Mouse (Mus musculus): ENCODE data around the gene Kpna7.

Gene Kpna7

GRCm38 (mm10) chr5:145014278-145014677 lies 69.6 kb downstream of the Kpna7 start:
- DNase-seq, result no peak

GRCm38 (mm10) chr5:145008878-145009659 lies 74.8 kb downstream of the Kpna7 start:
- DNase-seq, result no peak

GRCm38 (mm10) chr5:145005596-145005995 lies 78.2 kb downstream of the Kpna7 start:
- no peak for DNase-seq

- no peak for DNase-seq
These were observed 79.3 kb downstream of the Kpna7 start for GRCm38 (mm10) chr5:145004495-145004894.

GRCm38 (mm10) chr5:145003362-145003761 lies 80.5 kb downstream of the Kpna7 start:
- DNase-seq, result no peak

- peak; percentile 42 for DNase-seq
These were observed 85.3 kb downstream of the Kpna7 start for GRCm38 (mm10) chr5:144998491-144998890.

- no peak for DNase-seq
These were observed 93.3 kb downstream of the Kpna7 start for GRCm38 (mm10) chr5:144990481-144990880.

GRCm38 (mm10) chr5:144990051-144990450 lies 93.8 kb downstream of the Kpna7 start:
- DNase-seq, result peak; percentile 7

GRCm38 (mm10) chr5:144989061-144989405 lies 94.8 kb downstream of the Kpna7 start:
- no peak for DNase-seq

- peak; percentile 77 for DNase-seq
These were observed 95.3 kb downstream of the Kpna7 start for GRCm38 (mm10) chr5:144988340-144989060.

GRCm38 (mm10) chr5:144987561-144987960 lies 96.3 kb downstream of the Kpna7 start:
- DNase-seq, result no peak

GRCm38 (mm10) chr5:144984839-144985238 lies 99.0 kb downstream of the Kpna7 start:
- DNase-seq, result no peak

GRCm38 (mm10) chr5:144983227-144983626 lies 100.6 kb downstream of the Kpna7 start:
- DNase-seq, result no peak

GRCm38 (mm10) chr5:144979110-144979509 lies 104.7 kb downstream of the Kpna7 start:
- DNase-seq, result no peak

GRCm38 (mm10) chr5:144978533-144979107 lies 105.2 kb downstream of the Kpna7 start:
- DNase-seq, result no peak

GRCm38 (mm10) chr5:144971266-144971665 lies 112.6 kb downstream of the Kpna7 start:
- no peak for DNase-seq

GRCm38 (mm10) chr5:144965639-144966351 lies 118.0 kb downstream of the Kpna7 start, which contains the start of gene Smurf1:
Gene Smurf1, minus strand, starts transcription at chr5:144965847.
- DNase-seq, result peak; percentile 96

- DNase-seq, result peak; percentile 95
These were observed 118.8 kb downstream of the Kpna7 start for GRCm38 (mm10) chr5:144964872-144965638.

GRCm38 (mm10) chr5:144964465-144964864 lies 119.4 kb downstream of the Kpna7 start:
- no peak for DNase-seq

GRCm38 (mm10) chr5:144963817-144964261 lies 120.0 kb downstream of the Kpna7 start:
- peak; percentile 64 for DNase-seq

GRCm38 (mm10) chr5:144963401-144963800 lies 120.4 kb downstream of the Kpna7 start:
- no peak for DNase-seq

- no peak for DNase-seq
These were observed 125.6 kb downstream of the Kpna7 start for GRCm38 (mm10) chr5:144958271-144958670.

Measured in retina, postnatal 1 day (tissue).